In genomic region chr11:81968401-81968881, GRCm38 (mm10) we compare ENCODE assay signal across 9 mouse cellular contexts. TPM values are rescaled to one million over a fixed set of nuclear protein-coding genes. Genes with fewer than 3 reads are reported as not detected.
DNase-seq lines count a peak whose midpoint lies in the region; ATAC-seq lines count a peak whose summit lies in the region.
"Had no signal": no experiment of that assay in that cellular context is flagged by ENCODE, and none has a peak within 500 bp of the region (broad histone marks: within the 10 kb centered on the region; RNA-seq: fewer than 3 reads in every experiment).

Asic2 (minus strand) TSS chr11:81968457.

- H3K27me3 ChIP-seq in forebrain, embryonic 13.5 days: peaks cover 27% of the 10 kb centered on the region
- peaks cover 48% of the 10 kb centered on the region for H3K27me3 ChIP-seq in neural tube, embryonic 13.5 days

- peak within 1 kb of the TSS; percentile 43 for H3K4me3 ChIP-seq in forebrain, embryonic 13.5 days
- H3K4me3 ChIP-seq in neural tube, embryonic 13.5 days: peak within 1 kb of the TSS; percentile 42

- H3K4me1 ChIP-seq in forebrain, embryonic 13.5 days: peaks cover 48% of the 10 kb centered on the region
- H3K4me1 ChIP-seq in neural tube, embryonic 13.5 days (replicated peaks): peaks cover 35% of the 10 kb centered on the region

- H3K9me3 ChIP-seq in forebrain, embryonic 13.5 days (replicated peaks): no peaks in the 10 kb centered on the region
- H3K9me3 ChIP-seq in neural tube, embryonic 13.5 days: no peaks in the 10 kb centered on the region

- intact Hi-C loops in heart, postnatal 14 days (cut with DNase I): no loop called here

- peak; percentile 55; the same call in 1 of the 2 replicates for ATAC-seq in forebrain, embryonic 13.5 days
- ATAC-seq in neural tube, embryonic 13.5 days (ENCODE audit: low read depth): no peak

- DNase-seq in adrenal gland, adult 2 months: peak; percentile 7
- DNase-seq in adrenal gland, postnatal 36 days: no peak
- DNase-seq in left cerebral cortex, adult 18-20 months (ENCODE audit: low spot score in 2 of 2): peak; percentile 57 to 68
- no peak for DNase-seq in c-Kit-positive CD71-positive TER-119-positive erythroid progenitor cells, embryonic 14.5 days (ENCODE audit: low spot score)
- no peak for DNase-seq in lung, postnatal 14 days
- DNase-seq in heart, postnatal 14 days: no peak

- H3K27ac ChIP-seq in forebrain, embryonic 13.5 days: peak within 1 kb of the TSS; percentile 36; the same call in 1 of the 2 replicates
- peak within 1 kb of the TSS; percentile 61; the same call in 1 of the 2 replicates for H3K27ac ChIP-seq in neural tube, embryonic 13.5 days (replicated peaks)
- H3K27ac ChIP-seq: liver, embryonic 14.5 days had no signal

- 2% methylated on average over 29 of the region's 29 CpGs for WGBS in forebrain, embryonic 13.5 days
- WGBS in neural tube, embryonic 13.5 days: 3% methylated on average over 29 of the region's 29 CpGs

- H3K9ac ChIP-seq in forebrain, embryonic 13.5 days: peak within 1 kb of the TSS; percentile 67
- H3K9ac ChIP-seq in neural tube, embryonic 13.5 days: peak within 1 kb of the TSS; percentile 71
- H3K9ac ChIP-seq: liver, embryonic 14.5 days had no signal

- H3K36me3 ChIP-seq in forebrain, embryonic 13.5 days (ENCODE audit: poor library complexity, severe bottlenecking): no peaks in the 10 kb centered on the region
- no peaks in the 10 kb centered on the region for H3K36me3 ChIP-seq in neural tube, embryonic 13.5 days

- peak within 1 kb of the TSS; percentile 81 for H3K4me2 ChIP-seq in forebrain, embryonic 13.5 days
- H3K4me2 ChIP-seq in neural tube, embryonic 13.5 days: peak within 1 kb of the TSS; percentile 66

RNA-seq across cellular contexts. Expression of gene Asic2, which starts in this region (rescaled TPM):
- total RNA-seq in adrenal gland, adult 2 months (2021): 1 to 10 TPM; 2.1 to 2.7 TPM
- 1.9 and 3.3 TPM in 2 replicates for polyA plus RNA-seq in adrenal gland, adult 2 months (2012; rRNA removed)
- 1 to 10 TPM; 1.7 TPM for total RNA-seq in adrenal gland, postnatal 36 days (2021)
- 2.3 and 2.9 TPM in 2 replicates for polyA plus RNA-seq in forebrain, embryonic 13.5 days (2015; fragmentation: Nextera tagmentation; extraction: Ambion mirVana)
- total RNA-seq in left cerebral cortex, adult 18-20 months (2021): 10 to 100 TPM; 64.6 to 65.7 TPM
- 8.6 and 9.1 TPM in 2 replicates for polyA plus RNA-seq in neural tube, embryonic 13.5 days (2015; fragmentation: Nextera tagmentation; extraction: Ambion mirVana)
- not detected for total RNA-seq in heart, postnatal 14 days (2021)

Comparison
In these comparisons a context has a peak if more than half of its experiments do, and no peak if none do; other contexts are left out.
1. RNA of gene Asic2 (total RNA-seq): 64.6 to 65.7 TPM in left cerebral cortex, adult 18-20 months; 2.1 to 2.7 TPM in adrenal gland, adult 2 months, 1.7 TPM in adrenal gland, postnatal 36 days and not detected in heart, postnatal 14 days; every median in the first group is over 10 times any median in the second.
2. DNase-seq: peak in adrenal gland, adult 2 months (single experiment) and left cerebral cortex, adult 18-20 months (2 of 2); none in adrenal gland, postnatal 36 days (0 of 2), c-Kit-positive CD71-positive TER-119-positive erythroid progenitor cells, embryonic 14.5 days (single experiment), lung, postnatal 14 days (single experiment) and heart, postnatal 14 days (0 of 2).